Mouse (Mus musculus) spleen, adult 10 weeks (tissue): Measurements from ENCODE around the gene Ube4a. TPM values are rescaled to one million over a fixed set of nuclear protein-coding genes. Genes with fewer than 3 reads are reported as not detected.

Experiments
- polyA plus RNA-seq: library from polyadenylated mRNA; stranded (reverse); fragments of 350-450 nt; fragmentation: Illumina TruSeq; extraction: RNeasy Lipid Tissue Mini Kit (QIAGEN cat#74804); gene quantifications from one replicate; pipeline ENCODE4 v1.2.3, GENCODE M21; 2015; ENCODE audit warnings: low replicate concordance; ENCODE audit not compliant: insufficient read depth

Gene Ube4a
- 83.4 TPM for polyA plus RNA-seq

DNA sequence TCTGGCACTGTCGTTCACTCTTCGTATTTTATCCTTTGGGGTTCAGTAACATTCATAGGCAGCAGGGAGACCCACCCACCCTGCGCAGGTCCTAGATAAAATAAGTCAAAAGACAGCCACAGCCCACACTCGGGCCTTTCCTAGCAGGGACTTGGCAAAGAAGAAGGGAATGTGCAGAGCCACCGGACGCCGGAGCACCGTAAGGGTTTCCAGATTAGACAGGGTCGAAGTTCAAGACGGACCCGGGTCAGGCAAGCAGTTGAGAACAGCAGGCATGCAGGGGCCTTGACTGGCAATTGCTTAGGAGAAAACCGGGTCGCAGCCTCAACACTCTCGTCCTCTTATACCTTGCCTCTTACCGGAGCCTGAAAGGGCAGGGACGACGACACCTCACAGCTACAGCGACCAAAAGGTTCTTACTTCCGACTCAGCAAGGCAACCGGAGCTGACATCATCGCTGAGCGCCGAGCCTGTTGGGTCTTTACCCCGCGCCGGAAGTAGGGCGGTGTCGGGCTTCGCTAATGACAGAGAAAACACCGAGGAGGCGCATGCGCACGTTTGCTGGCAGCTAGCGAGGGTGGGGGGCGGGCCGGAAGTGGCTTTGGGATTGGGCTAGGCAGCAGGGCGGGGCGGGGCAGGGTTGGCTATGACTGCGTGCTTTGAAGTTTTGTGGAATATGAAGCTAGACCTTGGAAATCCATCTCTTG is at the start of gene Ube4a:
Gene Ube4a (minus strand): TSS at position 475 of the 707 bp plus-strand sequence.

DNA sequence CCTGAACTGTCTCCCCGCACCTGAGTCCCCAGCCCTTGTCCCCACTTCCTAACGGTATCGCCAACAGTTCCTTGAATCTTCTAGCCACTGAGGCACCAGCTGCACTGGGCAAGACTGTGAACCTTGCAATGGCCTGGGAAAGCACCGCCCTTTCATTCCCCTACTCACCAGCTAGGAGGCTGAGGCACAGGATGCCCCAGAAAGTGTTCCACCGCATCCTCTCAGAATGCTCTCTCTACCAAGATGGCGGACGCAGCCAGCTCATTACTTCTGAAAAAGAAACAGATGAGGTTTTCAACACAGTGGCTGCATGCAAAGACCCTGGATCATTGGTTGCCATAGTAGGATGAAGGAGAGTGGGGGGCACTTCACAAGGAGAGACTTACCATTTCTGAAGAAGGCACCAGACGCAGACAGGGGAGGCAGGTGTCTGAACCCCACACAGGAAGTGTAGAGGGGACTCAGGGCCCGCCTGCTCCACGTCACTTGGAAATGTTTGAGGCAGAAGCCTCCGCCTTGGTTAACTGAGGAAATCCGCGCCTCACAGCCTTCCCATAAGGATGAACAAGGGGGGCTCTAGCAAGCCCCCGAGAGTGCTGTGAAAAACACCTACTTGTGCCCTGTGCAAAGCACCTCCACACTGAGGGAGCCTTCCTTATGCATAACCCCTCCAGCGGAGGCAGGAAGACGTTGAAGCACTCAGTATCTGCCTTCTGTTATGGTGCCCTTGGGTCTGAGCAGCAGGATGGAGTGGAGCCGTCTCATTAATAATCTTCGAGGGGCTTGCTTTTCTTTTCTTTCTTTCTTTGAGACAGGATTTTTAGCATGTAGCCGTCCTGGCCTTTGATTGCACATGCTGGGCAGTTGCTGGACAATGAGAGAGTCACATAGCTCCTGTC is 44.0 kb upstream of the Ube4a start, which contains the start of gene Cd3e:
Gene Cd3e (minus strand): TSS at position 448 of the 899 bp plus-strand sequence.

DNA sequence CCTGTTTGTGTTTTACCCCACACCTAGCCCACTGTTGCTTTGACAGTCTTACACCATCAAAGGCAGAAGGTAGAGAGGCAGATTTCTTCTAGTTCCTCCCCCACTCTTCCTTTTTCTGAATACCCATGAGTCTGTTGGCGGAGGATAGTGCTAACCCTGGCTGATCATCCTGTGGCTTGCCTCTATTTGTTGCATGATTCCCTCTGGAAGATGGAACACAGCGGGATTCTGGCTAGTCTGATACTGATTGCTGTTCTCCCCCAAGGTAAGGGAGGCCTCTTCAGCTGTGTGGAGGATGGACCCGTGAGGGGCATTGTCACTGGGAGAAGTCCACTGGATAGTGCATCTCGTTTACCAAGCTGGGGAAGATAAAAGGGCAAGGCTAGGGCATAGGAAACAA is 16.3 kb upstream of the Ube4a start, which contains the start of gene Cd3d:
Gene Cd3d (plus strand): TSS at position 111 of the 400 bp plus-strand sequence.

DNA sequence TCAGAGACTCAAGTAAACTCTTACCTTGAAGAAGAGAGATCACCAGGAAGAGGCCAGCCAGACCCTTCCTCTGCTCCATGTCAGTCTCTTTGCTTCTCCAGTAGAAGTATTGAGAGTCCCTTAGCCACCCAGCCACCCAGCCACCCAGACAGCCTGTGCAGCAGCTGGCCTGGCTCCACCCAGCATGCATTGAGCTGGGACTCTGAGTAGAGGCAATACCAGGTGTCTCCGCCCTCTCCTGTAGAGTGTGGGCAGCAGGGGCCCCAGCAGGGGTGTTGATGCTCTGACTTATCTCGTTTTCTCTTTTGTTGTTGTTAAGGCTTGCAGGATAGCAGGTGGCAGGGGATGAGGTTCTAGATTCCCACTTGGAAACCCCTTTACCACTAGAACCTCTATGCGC is 14.8 kb upstream of the Ube4a start, which contains the start of gene Cd3g:
Gene Cd3g (minus strand): TSS at position 190 of the 400 bp plus-strand sequence.

DNA sequence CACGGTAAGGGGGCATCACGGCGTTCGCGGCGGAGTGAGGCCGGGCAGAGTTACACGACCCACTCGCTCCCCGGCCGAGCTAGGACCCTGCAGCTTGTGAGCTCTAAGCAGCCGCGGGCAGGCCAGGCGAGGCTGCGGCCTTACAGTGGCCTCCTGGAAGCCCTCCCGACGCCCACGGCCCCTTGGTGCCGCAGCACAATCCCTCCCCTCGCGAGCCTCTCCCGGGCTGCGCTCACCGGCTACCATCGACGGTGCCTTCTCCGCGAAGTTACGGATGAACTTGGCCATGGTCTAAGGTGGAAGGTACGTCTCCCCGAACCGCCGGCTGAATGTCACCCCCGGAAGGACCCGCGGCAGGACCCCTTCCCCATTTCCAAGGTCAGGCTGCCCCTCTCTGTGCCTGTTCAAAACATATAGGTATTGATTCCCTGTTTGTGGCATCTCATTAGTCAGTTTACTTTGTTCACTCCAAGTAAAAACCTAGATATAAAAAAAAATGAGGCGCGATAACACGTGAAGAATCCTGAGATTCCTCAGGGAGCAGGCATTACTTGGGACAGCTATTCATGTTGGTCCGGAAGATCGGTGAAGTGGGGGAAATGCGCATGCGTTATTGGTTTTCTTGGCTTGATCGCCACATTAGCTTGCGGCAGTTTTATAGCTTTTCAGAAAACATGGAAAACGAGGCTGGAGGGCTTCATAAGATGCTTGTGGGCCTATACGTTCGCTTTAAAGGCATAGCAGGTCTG is 44.9 kb downstream of the Ube4a start, which contains the start of gene Atp5l:
Gene Atp5l (minus strand): TSS at position 369 of the 749 bp plus-strand sequence.

DNA sequence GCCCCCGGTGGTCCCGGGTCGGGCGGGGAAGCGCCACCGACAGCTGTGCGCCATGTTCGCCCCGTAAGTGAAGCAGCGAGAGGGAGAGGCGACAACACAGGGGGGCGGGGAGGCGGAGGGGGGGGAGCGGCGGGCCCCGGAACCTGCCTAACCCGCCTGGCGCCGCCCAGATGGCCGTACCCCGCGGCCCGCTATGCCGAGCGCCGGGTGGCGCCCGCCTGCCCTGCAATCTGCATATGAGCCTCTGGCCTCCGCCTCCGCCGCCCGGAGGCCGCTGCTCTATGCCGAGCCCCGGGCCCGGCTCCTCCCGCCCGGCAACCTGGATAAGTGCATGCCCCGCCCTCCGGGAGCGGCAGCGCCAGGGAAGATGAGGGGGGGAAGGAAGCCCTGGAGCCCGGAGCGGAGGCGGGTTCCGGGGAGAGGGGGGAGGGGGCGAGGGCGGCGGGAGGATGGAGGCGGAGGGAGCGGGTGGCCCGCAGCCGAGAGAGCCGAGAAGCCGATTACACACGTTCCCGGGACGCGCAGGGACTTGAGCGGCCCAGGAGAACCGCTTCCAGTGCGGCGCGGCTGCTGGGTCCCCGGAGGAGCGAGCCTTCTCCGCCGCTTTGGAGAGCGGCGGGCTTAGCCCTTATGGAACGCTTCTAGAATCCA is 84.1 kb downstream of the Ube4a start, which contains the start of gene Kmt2a:
Gene Kmt2a (minus strand): TSS at position 76 of the 651 bp plus-strand sequence.

Other genes with a start within 250 kb of the Ube4a start
- 6.1 TPM for gene Phldb1, start 230.4 kb downstream of the Ube4a start, polyA plus RNA-seq
- 142 TPM for gene Arcn1, start 197.8 kb downstream of the Ube4a start, polyA plus RNA-seq
- 42.3 TPM for gene Ift46, start 197.7 kb downstream of the Ube4a start, polyA plus RNA-seq
- gene Tmem25, start 166.3 kb downstream of the Ube4a start, polyA plus RNA-seq = 0.44 TPM
- not detected for gene Ttc36, start 162.5 kb downstream of the Ube4a start, polyA plus RNA-seq
- 83.8 TPM for gene Kmt2a, start 84.3 kb downstream of the Ube4a start, polyA plus RNA-seq
- gene Atp5l, start 44.9 kb downstream of the Ube4a start, polyA plus RNA-seq = 327 TPM
- 219 TPM for gene Cd3g, start 14.8 kb upstream of the Ube4a start, polyA plus RNA-seq
- 76.6 TPM for gene Cd3d, start 16.2 kb upstream of the Ube4a start, polyA plus RNA-seq
- 96.4 TPM for gene Cd3e, start 44.0 kb upstream of the Ube4a start, polyA plus RNA-seq
- gene Mpzl2, start 74.2 kb upstream of the Ube4a start, polyA plus RNA-seq = 1.2 TPM
- gene Mpzl3, start 89.6 kb upstream of the Ube4a start, polyA plus RNA-seq = 10.4 TPM
- gene Jaml, start 113.6 kb upstream of the Ube4a start, polyA plus RNA-seq = 34.5 TPM
- 4.2 TPM for gene Scn2b, start 152.2 kb upstream of the Ube4a start, polyA plus RNA-seq
- gene Scn4b, start 172.8 kb upstream of the Ube4a start, polyA plus RNA-seq = 1.5 TPM
- gene BC049352, start 216.4 kb upstream of the Ube4a start, polyA plus RNA-seq = 0.50 TPM
- 0.72 TPM for gene Tmprss4, start 238.5 kb upstream of the Ube4a start, polyA plus RNA-seq